Mouse (Mus musculus) megakaryocyte, embryonic 14.5 days (primary cell): ENCODE data around the gene Gm17428.

ENCODE experiments used
- FLI1 ChIP-seq: IDR thresholded peaks from 2 replicates; pipeline ENCODE4 v1.6.1; 2012; ENCODE audit warnings: low read length, inconsistent platforms, mixed read lengths
- GATA1 ChIP-seq: IDR thresholded peaks from 3 replicates; pipeline ENCODE4 v1.6.1; 2012; ENCODE audit warnings: mixed read lengths, low read length, inconsistent platforms, borderline replicate concordance

- no peak for TF ChIP-seq GATA1
- TF ChIP-seq FLI1 = no peak
These were observed 27.4 kb downstream of the Gm17428 start for GRCm38 (mm10) chr14:55003878-55004855.
